Mouse (Mus musculus) olfactory bulb, adult 2 months (tissue): Measurements from ENCODE around the gene Pilrb2.
"Not testable (repeated sequence)": the region's sequence is repeated elsewhere in the genome, so short reads cannot be mapped to it uniquely, and the experiment has no call there.

ENCODE experiments used
- CTCF ChIP-seq: fragments of 200-500 bp; IDR thresholded peaks from 2 replicates; pipeline ENCODE4 v1.5.1; 2012; ENCODE audit warnings: low read depth, mild to moderate bottlenecking, low read length, moderate library complexity; ENCODE audit not compliant: insufficient read depth
- POLR2A ChIP-seq: fragments of 200-500 bp; IDR thresholded peaks from 2 replicates; pipeline ENCODE4 v1.6.1; 2012; ENCODE audit warnings: mild to moderate bottlenecking, low read depth, low read length, moderate library complexity; ENCODE audit not compliant: insufficient read depth

- not testable (repeated sequence) for TF ChIP-seq POLR2A, CTCF
Observed at GRCm38 (mm10) chr5:137864008-137864407, 7.6 kb downstream of the Pilrb2 start.
